Mouse (Mus musculus): ENCODE results near the gene Pold2.

Gene Pold2

GRCm38 (mm10) chr11:5858723-5859122 is 19.4 kb downstream of the Pold2 start:
- in situ Hi-C loops (cut with MseI, MboI), result no loop called here

- in situ Hi-C loops (cut with MseI, MboI), result no loop called here
Measured at GRCm38 (mm10) chr11:5856479-5857130, 21.5 kb downstream of the Pold2 start.

- in situ Hi-C loops (cut with MseI, MboI), result no loop called here
Measured at GRCm38 (mm10) chr11:5855902-5856301, 22.2 kb downstream of the Pold2 start.

GRCm38 (mm10) chr11:5855481-5855880 is 22.6 kb downstream of the Pold2 start:
- in situ Hi-C loops (cut with MseI, MboI), result no loop called here

GRCm38 (mm10) chr11:5852314-5852713 is 25.8 kb downstream of the Pold2 start:
- in situ Hi-C loops (cut with MseI, MboI), result no loop called here

- in situ Hi-C loops (cut with MseI, MboI), result no loop called here
Measured at GRCm38 (mm10) chr11:5851021-5851736, 26.9 kb downstream of the Pold2 start.

- in situ Hi-C loops (cut with MseI, MboI), result no loop called here
Measured at GRCm38 (mm10) chr11:5850452-5850851, 27.6 kb downstream of the Pold2 start.

- in situ Hi-C loops (cut with MseI, MboI), result no loop called here
Measured at GRCm38 (mm10) chr11:5849316-5849715, 28.8 kb downstream of the Pold2 start.

- in situ Hi-C loops (cut with MseI, MboI), result no loop called here
Measured at GRCm38 (mm10) chr11:5848741-5849140, 29.4 kb downstream of the Pold2 start.

GRCm38 (mm10) chr11:5846639-5847345 is 31.3 kb downstream of the Pold2 start:
- in situ Hi-C loops (cut with MseI, MboI), result no loop called here

GRCm38 (mm10) chr11:5843131-5843530 is 35.0 kb downstream of the Pold2 start:
- in situ Hi-C loops (cut with MseI, MboI), result no loop called here

- in situ Hi-C loops (cut with MseI, MboI), result no loop called here
Measured at GRCm38 (mm10) chr11:5841751-5842150, 36.3 kb downstream of the Pold2 start.

GRCm38 (mm10) chr11:5840346-5840745 is 37.7 kb downstream of the Pold2 start:
- in situ Hi-C loops (cut with MseI, MboI), result no loop called here

GRCm38 (mm10) chr11:5837251-5838246 is 40.5 kb downstream of the Pold2 start, which contains the start of gene Polm:
Gene Polm, minus strand, starts transcription at chr11:5838016.
- in situ Hi-C loops (cut with MseI, MboI), result no loop called here

- in situ Hi-C loops (cut with MseI, MboI), result no loop called here
Measured at GRCm38 (mm10) chr11:5836126-5836525, 42.0 kb downstream of the Pold2 start.

- in situ Hi-C loops (cut with MseI, MboI), result no loop called here
Measured at GRCm38 (mm10) chr11:5835057-5835456, 43.0 kb downstream of the Pold2 start.

GRCm38 (mm10) chr11:5834506-5834905 is 43.6 kb downstream of the Pold2 start:
- in situ Hi-C loops (cut with MseI, MboI), result no loop called here

GRCm38 (mm10) chr11:5829327-5829726 is 48.8 kb downstream of the Pold2 start:
- in situ Hi-C loops (cut with MseI, MboI), result no loop called here

- in situ Hi-C loops (cut with MseI, MboI), result no loop called here
Measured at GRCm38 (mm10) chr11:5828509-5829191, 49.4 kb downstream of the Pold2 start.

GRCm38 (mm10) chr11:5827931-5828330 is 50.2 kb downstream of the Pold2 start:
- in situ Hi-C loops (cut with MseI, MboI), result no loop called here

GRCm38 (mm10) chr11:5825432-5825831 is 52.7 kb downstream of the Pold2 start:
- in situ Hi-C loops (cut with MseI, MboI), result no loop called here

Data from mouse trophoblast stem cell (cell line).